Mouse (Mus musculus) ES-Bruce4 (cell line): Measurements from ENCODE around the gene Notch1.

ENCODE experiments used
- CTCF ChIP-seq: IDR thresholded peaks from one replicate; pipeline ENCODE4 v1.8.1; 2011; ENCODE audit warnings: low read depth, low read length
- EP300 ChIP-seq: IDR thresholded peaks from 2 replicates; pipeline ENCODE4 v1.6.1; 2011; ENCODE audit warnings: low read depth, low read length; ENCODE audit not compliant: insufficient read depth
- POLR2A ChIP-seq: IDR thresholded peaks from one replicate; pipeline ENCODE4 v1.8.1; 2011; ENCODE audit warnings: low read length; ENCODE audit not compliant: insufficient read depth

- TF ChIP-seq POLR2A (no peak), CTCF (no peak), EP300 (no peak)
Measured at GRCm38 (mm10) chr2:26500027-26500598, 16.4 kb downstream of the Notch1 start.
